Mouse (Mus musculus): ENCODE results near the gene Srebf1. TPM values are rescaled to one million over a fixed set of nuclear protein-coding genes. Genes with fewer than 3 reads are reported as not detected.

The Srebf1 gene
- 41.9 and 49.2 TPM in 2 replicates for polyA plus RNA-seq (2012; ENCODE audit: insufficient read depth, insufficient read length, missing spikeins)

GRCm38 (mm10) chr11:60222469-60223236, at the start of gene Srebf1:
Srebf1 (minus strand) TSS chr11:60222581.
- Histone ChIP-seq H3K4me3 (ENCODE audit: insufficient read depth, low read length) (peak within 1 kb of the TSS; percentile 67), H3K4me1 (ENCODE audit: control insufficient read depth, insufficient read depth, low read length) (peaks cover 42% of the 10 kb centered on the region), H3K27ac (ENCODE audit: insufficient read depth, low read depth, low read length) (peak within 1 kb of the TSS; percentile 84)
- no peak; the same call in 1 of the 2 replicates for TF ChIP-seq CTCF (IDR thresholded peaks at IDR 0.05; ENCODE audit: low read depth, low read length)
- no peak for TF ChIP-seq POLR2A (IDR thresholded peaks at IDR 0.05; ENCODE audit: borderline replicate concordance, low read depth, low read length)

- no peaks in the 10 kb centered on the region for H3K4me1 ChIP-seq (ENCODE audit: control insufficient read depth, insufficient read depth, low read length)
- no peak overlapping the region for H3K4me3 ChIP-seq (ENCODE audit: insufficient read depth, low read length)
- TF ChIP-seq CTCF (IDR thresholded peaks at IDR 0.05; ENCODE audit: low read depth, low read length), result no peak
- TF ChIP-seq POLR2A (IDR thresholded peaks at IDR 0.05; ENCODE audit: borderline replicate concordance, low read depth, low read length), result no peak
- H3K27ac ChIP-seq (ENCODE audit: insufficient read depth, low read depth, low read length), result no peak overlapping the region
These were observed 46.2 kb upstream of the Srebf1 start for GRCm38 (mm10) chr11:60268563-60268962.

GRCm38 (mm10) chr11:60265271-60265985, 43.0 kb upstream of the Srebf1 start:
- Histone ChIP-seq H3K27ac (ENCODE audit: insufficient read depth, low read depth, low read length) (no peak overlapping the region), H3K4me1 (ENCODE audit: control insufficient read depth, insufficient read depth, low read length) (no peaks in the 10 kb centered on the region), H3K4me3 (ENCODE audit: insufficient read depth, low read length) (no peak overlapping the region)
- TF ChIP-seq CTCF (IDR thresholded peaks at IDR 0.05; ENCODE audit: low read depth, low read length) (no peak), POLR2A (IDR thresholded peaks at IDR 0.05; ENCODE audit: borderline replicate concordance, low read depth, low read length) (no peak)

- no peaks in the 10 kb centered on the region for H3K4me1 ChIP-seq (ENCODE audit: control insufficient read depth, insufficient read depth, low read length)
- H3K27ac ChIP-seq (ENCODE audit: insufficient read depth, low read depth, low read length), result no peak overlapping the region
- H3K4me3 ChIP-seq (ENCODE audit: insufficient read depth, low read length), result no peak overlapping the region
- TF ChIP-seq CTCF (IDR thresholded peaks at IDR 0.05; ENCODE audit: low read depth, low read length), result no peak
- no peak for TF ChIP-seq POLR2A (IDR thresholded peaks at IDR 0.05; ENCODE audit: borderline replicate concordance, low read depth, low read length)
These were observed 42.3 kb upstream of the Srebf1 start for GRCm38 (mm10) chr11:60264651-60265050.

GRCm38 (mm10) chr11:60262396-60262795, 40.0 kb upstream of the Srebf1 start:
- no peak overlapping the region for H3K27ac ChIP-seq (ENCODE audit: insufficient read depth, low read depth, low read length)
- no peak overlapping the region for H3K4me3 ChIP-seq (ENCODE audit: insufficient read depth, low read length)
- no peak for TF ChIP-seq CTCF (IDR thresholded peaks at IDR 0.05; ENCODE audit: low read depth, low read length)
- TF ChIP-seq POLR2A (IDR thresholded peaks at IDR 0.05; ENCODE audit: borderline replicate concordance, low read depth, low read length), result no peak
- H3K4me1 ChIP-seq (ENCODE audit: control insufficient read depth, insufficient read depth, low read length), result no peaks in the 10 kb centered on the region

- H3K27ac ChIP-seq (ENCODE audit: insufficient read depth, low read depth, low read length), result no peak overlapping the region
- no peak overlapping the region for H3K4me3 ChIP-seq (ENCODE audit: insufficient read depth, low read length)
- H3K4me1 ChIP-seq (ENCODE audit: control insufficient read depth, insufficient read depth, low read length), result no peaks in the 10 kb centered on the region
- TF ChIP-seq CTCF (IDR thresholded peaks at IDR 0.05; ENCODE audit: low read depth, low read length) (no peak), POLR2A (IDR thresholded peaks at IDR 0.05; ENCODE audit: borderline replicate concordance, low read depth, low read length) (no peak)
These were observed 38.4 kb upstream of the Srebf1 start for GRCm38 (mm10) chr11:60260743-60261142.

GRCm38 (mm10) chr11:60257696-60258095, 35.3 kb upstream of the Srebf1 start:
- H3K4me3 ChIP-seq (ENCODE audit: insufficient read depth, low read length), result no peak overlapping the region
- TF ChIP-seq CTCF (IDR thresholded peaks at IDR 0.05; ENCODE audit: low read depth, low read length), result no peak
- no peak for TF ChIP-seq POLR2A (IDR thresholded peaks at IDR 0.05; ENCODE audit: borderline replicate concordance, low read depth, low read length)
- no peaks in the 10 kb centered on the region for H3K4me1 ChIP-seq (ENCODE audit: control insufficient read depth, insufficient read depth, low read length)
- H3K27ac ChIP-seq (ENCODE audit: insufficient read depth, low read depth, low read length), result no peak overlapping the region

GRCm38 (mm10) chr11:60256713-60257112, 34.3 kb upstream of the Srebf1 start:
- Histone ChIP-seq H3K27ac (ENCODE audit: insufficient read depth, low read depth, low read length) (no peak overlapping the region), H3K4me3 (ENCODE audit: insufficient read depth, low read length) (no peak overlapping the region), H3K4me1 (ENCODE audit: control insufficient read depth, insufficient read depth, low read length) (no peaks in the 10 kb centered on the region)
- TF ChIP-seq POLR2A (IDR thresholded peaks at IDR 0.05; ENCODE audit: borderline replicate concordance, low read depth, low read length), result no peak
- no peak for TF ChIP-seq CTCF (IDR thresholded peaks at IDR 0.05; ENCODE audit: low read depth, low read length)

GRCm38 (mm10) chr11:60256176-60256681, 33.8 kb upstream of the Srebf1 start:
- no peak overlapping the region for H3K4me3 ChIP-seq (ENCODE audit: insufficient read depth, low read length)
- no peak overlapping the region for H3K27ac ChIP-seq (ENCODE audit: insufficient read depth, low read depth, low read length)
- TF ChIP-seq CTCF (IDR thresholded peaks at IDR 0.05; ENCODE audit: low read depth, low read length), result no peak
- no peak for TF ChIP-seq POLR2A (IDR thresholded peaks at IDR 0.05; ENCODE audit: borderline replicate concordance, low read depth, low read length)
- no peaks in the 10 kb centered on the region for H3K4me1 ChIP-seq (ENCODE audit: control insufficient read depth, insufficient read depth, low read length)

- Histone ChIP-seq H3K4me1 (ENCODE audit: control insufficient read depth, insufficient read depth, low read length) (no peaks in the 10 kb centered on the region), H3K27ac (ENCODE audit: insufficient read depth, low read depth, low read length) (no peak overlapping the region), H3K4me3 (ENCODE audit: insufficient read depth, low read length) (no peak overlapping the region)
- no peak for TF ChIP-seq POLR2A (IDR thresholded peaks at IDR 0.05; ENCODE audit: borderline replicate concordance, low read depth, low read length)
- TF ChIP-seq CTCF (IDR thresholded peaks at IDR 0.05; ENCODE audit: low read depth, low read length), result no peak
These were observed 33.3 kb upstream of the Srebf1 start for GRCm38 (mm10) chr11:60255639-60256038.

Measured in bone marrow macrophage, adult 2 months (primary cell).